Mouse (Mus musculus): ENCODE measurements around the gene Ccdc27. TPM values are rescaled to one million over a fixed set of nuclear protein-coding genes. Genes with fewer than 3 reads are reported as not detected.

Gene Ccdc27
- polyA plus RNA-seq (2014; fragmentation: Illumina TruSeq; extraction: RNeasy Lipid Tissue Mini Kit (QIAGEN cat#74804); ENCODE audit: low read depth, low replicate concordance) = not detected

GRCm38 (mm10) chr4:154042577-154042976 lies at the start of gene Ccdc27:
Gene Ccdc27, minus strand, starts transcription at chr4:154042677.

GRCm38 (mm10) chr4:154025641-154026440 lies 16.6 kb downstream of the Ccdc27 start, which contains the start of gene Smim1:
Gene Smim1, minus strand, starts transcription at chr4:154026230.

GRCm38 (mm10) chr4:154011646-154012089 lies 30.8 kb downstream of the Ccdc27 start, which contains the start of gene Lrrc47:
Gene Lrrc47, plus strand, starts transcription at chr4:154011731.

Other genes starting within 250 kb of the Ccdc27 start
- 5.5 TPM for gene A430005L14Rik, start 85.4 kb downstream of the Ccdc27 start, polyA plus RNA-seq (2014; fragmentation: Illumina TruSeq; extraction: RNeasy Lipid Tissue Mini Kit (QIAGEN cat#74804); ENCODE audit: low read depth, low replicate concordance)
- gene Dffb, start 67.6 kb downstream of the Ccdc27 start, polyA plus RNA-seq (2014; fragmentation: Illumina TruSeq; extraction: RNeasy Lipid Tissue Mini Kit (QIAGEN cat#74804); ENCODE audit: low read depth, low replicate concordance) = 1.7 TPM
- 35.3 TPM for gene Cep104, start 67.5 kb downstream of the Ccdc27 start, polyA plus RNA-seq (2014; fragmentation: Illumina TruSeq; extraction: RNeasy Lipid Tissue Mini Kit (QIAGEN cat#74804); ENCODE audit: low read depth, low replicate concordance)
- gene Lrrc47, start 30.9 kb downstream of the Ccdc27 start, polyA plus RNA-seq (2014; fragmentation: Illumina TruSeq; extraction: RNeasy Lipid Tissue Mini Kit (QIAGEN cat#74804); ENCODE audit: low read depth, low replicate concordance) = 18.2 TPM
- 1.3 TPM for gene Smim1, start 16.4 kb downstream of the Ccdc27 start, polyA plus RNA-seq (2014; fragmentation: Illumina TruSeq; extraction: RNeasy Lipid Tissue Mini Kit (QIAGEN cat#74804); ENCODE audit: low read depth, low replicate concordance)
- not detected for gene Trp73, start 97.5 kb upstream of the Ccdc27 start, polyA plus RNA-seq (2014; fragmentation: Illumina TruSeq; extraction: RNeasy Lipid Tissue Mini Kit (QIAGEN cat#74804); ENCODE audit: low read depth, low replicate concordance)
- gene Wrap73, start 99.7 kb upstream of the Ccdc27 start, polyA plus RNA-seq (2014; fragmentation: Illumina TruSeq; extraction: RNeasy Lipid Tissue Mini Kit (QIAGEN cat#74804); ENCODE audit: low read depth, low replicate concordance) = 3.1 TPM
- 151 TPM for gene Tprgl, start 118.0 kb upstream of the Ccdc27 start, polyA plus RNA-seq (2014; fragmentation: Illumina TruSeq; extraction: RNeasy Lipid Tissue Mini Kit (QIAGEN cat#74804); ENCODE audit: low read depth, low replicate concordance)
- gene Megf6, start 128.1 kb upstream of the Ccdc27 start, polyA plus RNA-seq (2014; fragmentation: Illumina TruSeq; extraction: RNeasy Lipid Tissue Mini Kit (QIAGEN cat#74804); ENCODE audit: low read depth, low replicate concordance) = not detected

Measured in adrenal gland, adult 10 weeks (tissue).